In the genomic region with DNA sequence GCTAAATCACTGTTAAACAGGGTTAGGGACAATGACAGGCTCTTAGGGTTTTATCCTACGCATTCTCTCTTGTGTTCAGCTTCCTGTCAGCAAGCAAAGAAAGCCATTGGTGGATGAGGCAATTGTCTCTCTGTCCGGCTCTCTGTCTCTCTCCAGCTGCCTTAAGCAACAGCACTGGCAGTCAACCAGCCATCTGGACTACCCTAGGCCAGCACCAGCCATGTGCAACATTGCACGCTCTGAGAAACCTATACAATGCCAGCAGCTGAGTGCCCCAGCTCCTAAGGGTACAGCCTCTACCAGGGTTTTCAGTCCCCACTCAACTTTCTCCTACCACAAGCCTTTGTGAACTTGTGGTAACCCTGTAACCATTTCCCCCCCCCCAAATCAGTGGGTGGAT, we compare ENCODE assay signal across 10 mouse cellular contexts. TPM values are rescaled to one million over a fixed set of nuclear protein-coding genes. Genes with fewer than 3 reads are reported as not detected.
DNase-seq lines count a peak whose midpoint lies in the region; ATAC-seq and TF ChIP-seq lines count a peak whose summit lies in the region.
"Had no signal": no experiment of that assay in that cellular context is flagged by ENCODE, and none has a peak within 500 bp of the region (broad histone marks: within the 10 kb centered on the region; RNA-seq: fewer than 3 reads in every experiment).

No protein-coding gene starts in this region.

- H3K27ac ChIP-seq in layer of hippocampus, adult 2 months = peak overlapping the region; percentile 56
- peak overlapping the region; percentile 17 for H3K27ac ChIP-seq in heart, embryonic 16.5 days (ENCODE audit: low read length)
- H3K27ac ChIP-seq: embryonic facial prominence, embryonic 12.5 days; midbrain, embryonic 13.5 days had no signal

- H3K9ac ChIP-seq in heart, embryonic 16.5 days (ENCODE audit: low read length) = no peak overlapping the region
- H3K9ac ChIP-seq: embryonic facial prominence, embryonic 12.5 days; midbrain, embryonic 13.5 days had no signal

- H3K4me1 ChIP-seq in heart, embryonic 16.5 days (ENCODE audit: control insufficient read depth, insufficient read depth, low read length) = peaks cover 33% of the 10 kb centered on the region

- H3K36me3 ChIP-seq in heart, embryonic 16.5 days (ENCODE audit: control insufficient read depth, insufficient read depth) = no peaks in the 10 kb centered on the region
- H3K36me3 ChIP-seq: embryonic facial prominence, embryonic 12.5 days had no signal

- DNase-seq in adrenal gland, postnatal 14 days = peak; percentile 33
- no peak for DNase-seq in adrenal gland, postnatal 4 days (ENCODE audit: low spot score in 2 of 2)
- no peak for DNase-seq in layer of hippocampus, adult 2 months (ENCODE audit: low spot score in 2 of 2)
- DNase-seq in layer of hippocampus, adult 9-10 months (ENCODE audit: low spot score) = no peak
- peak; percentile 23 for DNase-seq in NIH3T3 (ENCODE audit: low read depth)
- no peak for DNase-seq in retina, postnatal 1 day
- DNase-seq in cerebellum, postnatal 36 days = no peak

- no peak for ATAC-seq in heart, embryonic 16.5 days (replicated peaks; ENCODE audit: extremely low read depth, insufficient read depth, low FRiP score)
- ATAC-seq: midbrain, embryonic 13.5 days had no signal

- H3K4me2 ChIP-seq in heart, embryonic 16.5 days (ENCODE audit: low read depth, low read length) = peak overlapping the region; percentile 91
- H3K4me2 ChIP-seq: embryonic facial prominence, embryonic 12.5 days had no signal

- WGBS in heart, embryonic 16.5 days = 68% methylated on average over 3 of the region's 3 CpGs

- H3K27me3 ChIP-seq in heart, embryonic 16.5 days (ENCODE audit: control insufficient read depth, insufficient read depth, low read length) = no peaks in the 10 kb centered on the region
- H3K27me3 ChIP-seq: embryonic facial prominence, embryonic 12.5 days; midbrain, embryonic 13.5 days had no signal

- no peak overlapping the region for H3K4me3 ChIP-seq in layer of hippocampus, adult 2 months
- peak overlapping the region; percentile 13 for H3K4me3 ChIP-seq in heart, embryonic 16.5 days (ENCODE audit: low read length)
- H3K4me3 ChIP-seq: embryonic facial prominence, embryonic 12.5 days; midbrain, embryonic 13.5 days had no signal

- TF ChIP-seq CTCF in layer of hippocampus, adult 2 months (conservative IDR thresholded peaks at IDR 0.05) = no peak

- no peaks in the 10 kb centered on the region for H3K9me3 ChIP-seq in heart, embryonic 16.5 days (replicated peaks; ENCODE audit: control insufficient read depth, low read length)
- H3K9me3 ChIP-seq: embryonic facial prominence, embryonic 12.5 days; midbrain, embryonic 13.5 days had no signal

RNA-seq across cellular contexts. Expression of gene Stx2, which starts 3.0 kb away (rescaled TPM):
- 27.1 and 27.5 TPM in 2 replicates for total RNA-seq in adrenal gland, postnatal 14 days (2021)
- 10 to 100 TPM; 41.1 to 48.5 TPM for total RNA-seq in adrenal gland, postnatal 4 days (2021)
- total RNA-seq in layer of hippocampus, adult 2 months (2021) = 10 to 100 TPM; 30.9 to 31.8 TPM
- polyA plus RNA-seq in heart, embryonic 16.5 days (2015; fragmentation: Nextera tagmentation; extraction: Ambion mirVana) = 23.0 and 25.1 TPM in 2 replicates

RNA-seq across cellular contexts. Expression of gene Ran, which starts 14.5 kb away (rescaled TPM):
- 212 and 219 TPM in 2 replicates for total RNA-seq in adrenal gland, postnatal 14 days (2021)
- 100 to 1,000 TPM; 218 to 237 TPM for total RNA-seq in adrenal gland, postnatal 4 days (2021)
- 100 to 1,000 TPM; 160 to 167 TPM for total RNA-seq in layer of hippocampus, adult 2 months (2021)
- 327 and 358 TPM in 2 replicates for polyA plus RNA-seq in heart, embryonic 16.5 days (2015; fragmentation: Nextera tagmentation; extraction: Ambion mirVana)

RNA-seq across cellular contexts. Expression of gene Rimbp2, which starts 52.1 kb away (rescaled TPM):
- total RNA-seq in adrenal gland, postnatal 14 days (2021) = 5.7 and 6.0 TPM in 2 replicates
- 10 to 100 TPM; 12.4 to 13.0 TPM for total RNA-seq in adrenal gland, postnatal 4 days (2021)
- total RNA-seq in layer of hippocampus, adult 2 months (2021) = 100 to 1,000 TPM; 126 to 139 TPM
- 0.14 and 0.22 TPM in 2 replicates for polyA plus RNA-seq in heart, embryonic 16.5 days (2015; fragmentation: Nextera tagmentation; extraction: Ambion mirVana)

Comparison
In these comparisons a context has a peak if more than half of its experiments do, and no peak if none do; other contexts are left out.
1. DNase-seq: peak in adrenal gland, postnatal 14 days (single experiment) and NIH3T3 (single experiment); none in adrenal gland, postnatal 4 days (0 of 2), layer of hippocampus, adult 2 months (0 of 2), layer of hippocampus, adult 9-10 months (single experiment), retina, postnatal 1 day (single experiment) and cerebellum, postnatal 36 days (0 of 2).
2. RNA of gene Rimbp2, which starts 52.1 kb away (total RNA-seq): 126 to 139 TPM in layer of hippocampus, adult 2 months; 12.4 to 13.0 TPM in adrenal gland, postnatal 4 days and 5.7 to 6.0 TPM in adrenal gland, postnatal 14 days; every median in the first group is over 4 times any median in the second.